Mouse (Mus musculus) stomach, postnatal 0 days (tissue): ENCODE data around the gene Afmid.

Source experiments
- CTCF ChIP-seq: IDR thresholded peaks from 2 replicates; pipeline ENCODE4 v1.5.1; 2016; ENCODE audit warnings: antibody characterized with exemption, low read depth, mild to moderate bottlenecking, moderate library complexity
- EP300 ChIP-seq: optimal IDR thresholded peaks from 2 replicates; pipeline ENCODE3; 2016; ENCODE audit warnings: antibody characterized with exemption

DNA sequence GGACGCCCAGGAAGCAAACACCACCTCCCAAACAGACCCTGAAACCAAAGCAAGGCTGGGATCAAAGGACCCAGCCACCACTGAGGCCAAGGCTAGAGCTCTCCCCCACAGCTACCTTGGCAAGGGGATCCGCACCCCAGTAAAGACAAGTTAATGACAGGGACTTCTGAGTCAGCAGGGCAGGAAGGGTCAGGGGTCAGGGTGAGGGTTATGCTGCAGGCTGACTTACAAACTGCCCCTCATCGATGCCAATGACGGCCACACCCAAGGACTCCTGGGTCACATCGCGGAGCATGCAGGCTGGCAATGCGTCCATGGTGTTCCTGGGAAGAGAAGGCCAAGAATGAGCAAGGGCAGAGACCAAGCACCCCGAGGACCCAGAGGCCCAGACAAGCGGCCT lies 3.9 kb upstream of the Afmid start:
- no peak for TF ChIP-seq CTCF
- no peak for TF ChIP-seq EP300
